Mouse (Mus musculus) MN1 (cell line): ENCODE results near the gene Cd209a.
"Not testable (repeated sequence)": the region's sequence is repeated elsewhere in the genome, so short reads cannot be mapped to it uniquely, and the experiment has no call there.

Source experiments
- DNase-seq: peaks from one replicate; pipeline ENCODE4 v3.0.0-alpha.2; 2016; ENCODE audit warnings: low spot score

The Cd209a gene

DNA sequence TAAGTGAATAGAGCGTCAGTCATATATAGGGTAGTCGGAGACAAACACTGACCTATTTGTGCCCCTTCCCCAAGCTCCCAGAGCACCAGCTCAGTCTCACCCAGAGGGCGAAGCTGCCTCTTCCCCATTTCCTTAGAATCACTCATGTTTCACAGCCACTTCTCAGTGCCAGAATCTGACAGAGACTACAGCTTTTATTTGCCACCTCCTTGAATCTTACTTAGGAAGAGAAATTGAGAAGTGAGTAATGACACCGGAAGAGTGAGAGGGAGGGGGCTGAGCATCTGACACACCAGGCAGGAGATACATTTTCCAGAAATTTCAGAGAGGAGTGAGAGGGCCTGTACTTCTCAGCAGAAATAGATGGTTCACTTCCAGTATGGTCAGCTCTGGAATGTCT lies at the start of gene Cd209a:
Gene Cd209a, minus strand, starts transcription at position 224 of the 400 bp plus-strand sequence.
- DNase-seq = no peak

DNA sequence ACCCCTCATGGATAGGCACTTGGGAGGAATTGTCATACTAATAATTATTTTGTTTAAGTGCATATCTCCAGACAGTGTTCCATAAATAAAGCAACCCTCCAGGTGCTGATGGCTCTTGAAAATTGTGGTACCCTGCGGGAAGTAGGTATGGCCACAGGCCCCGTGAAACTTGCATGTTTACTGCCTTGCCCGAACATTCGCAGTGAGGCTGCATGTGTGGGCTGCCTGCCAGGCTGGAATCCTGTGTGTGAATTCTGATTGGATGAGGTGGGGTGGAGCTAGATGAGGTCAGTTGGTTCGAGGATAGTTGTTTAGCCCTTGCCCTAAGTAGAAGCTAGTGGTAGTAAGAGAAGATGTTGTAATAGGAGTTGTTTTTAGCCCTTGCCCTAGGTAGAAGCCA lies 19.9 kb upstream of the Cd209a start:
- not testable (repeated sequence) for DNase-seq

DNA sequence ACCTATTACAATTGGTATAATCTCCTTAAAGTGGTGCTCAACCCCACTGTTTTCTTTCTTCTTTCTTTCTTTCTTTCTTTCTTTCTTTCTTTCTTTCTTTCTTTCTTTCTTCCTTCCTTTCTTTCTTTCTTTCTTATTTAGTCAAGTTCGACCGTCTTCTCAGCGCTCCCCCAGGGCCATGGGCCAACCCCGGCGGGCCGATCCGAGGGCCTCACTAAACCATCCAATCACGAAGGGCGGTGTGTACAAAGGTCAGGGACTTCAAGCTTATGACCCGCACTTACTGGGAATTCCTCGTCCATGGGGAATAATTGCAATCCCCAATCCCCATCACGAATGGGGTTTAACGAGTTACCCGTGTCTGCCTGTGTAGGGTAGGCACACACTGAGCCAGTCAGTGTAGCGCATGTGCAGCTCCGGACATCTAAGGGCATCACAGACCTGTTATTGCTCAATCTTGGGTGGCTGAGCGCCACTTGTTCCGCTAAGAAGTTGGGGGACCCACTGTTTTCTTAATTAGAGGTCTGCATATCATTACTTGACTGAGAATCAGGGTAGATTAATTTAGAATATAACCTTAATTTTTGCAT lies 5.6 kb upstream of the Cd209a start:
- DNase-seq = peak; percentile 83

DNA sequence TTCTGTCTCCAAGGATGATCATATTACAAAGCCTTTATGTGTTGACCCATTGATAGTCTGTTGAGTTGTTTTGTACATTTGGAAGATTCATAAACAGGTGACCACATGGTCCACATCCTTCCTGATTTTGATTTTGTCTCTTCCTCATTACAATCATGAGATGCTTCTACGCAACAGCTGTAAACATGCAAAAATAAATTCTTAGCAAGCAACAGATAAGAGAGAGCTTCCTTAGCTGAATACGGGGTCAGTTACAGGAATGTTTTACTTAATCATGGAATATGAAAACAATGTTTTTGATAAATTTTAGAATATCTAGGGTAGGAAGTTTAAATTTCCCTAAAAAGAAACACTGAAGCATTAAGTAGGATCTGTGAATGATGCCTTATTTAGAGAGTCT lies 11.8 kb downstream of the Cd209a start:
- DNase-seq = no peak

DNA sequence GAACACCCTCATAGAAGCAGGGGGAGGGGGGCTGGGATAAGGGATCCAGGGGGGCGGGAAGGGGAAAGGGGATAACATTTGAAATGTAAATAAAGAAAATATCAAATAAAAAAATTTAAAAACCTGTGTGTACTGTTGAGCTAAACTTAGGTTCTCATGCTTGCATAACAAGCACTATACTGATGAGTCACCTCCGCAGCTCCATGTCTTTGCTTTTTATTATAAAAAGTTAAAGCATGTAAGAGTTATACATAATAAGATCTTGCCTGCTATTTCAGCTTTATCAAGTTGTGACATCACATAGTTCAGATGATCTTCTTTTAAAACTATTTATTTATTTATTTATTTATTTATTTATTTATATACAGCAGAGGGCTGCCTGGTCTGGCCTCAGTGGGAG lies 13.2 kb downstream of the Cd209a start:
- DNase-seq = no peak

DNA sequence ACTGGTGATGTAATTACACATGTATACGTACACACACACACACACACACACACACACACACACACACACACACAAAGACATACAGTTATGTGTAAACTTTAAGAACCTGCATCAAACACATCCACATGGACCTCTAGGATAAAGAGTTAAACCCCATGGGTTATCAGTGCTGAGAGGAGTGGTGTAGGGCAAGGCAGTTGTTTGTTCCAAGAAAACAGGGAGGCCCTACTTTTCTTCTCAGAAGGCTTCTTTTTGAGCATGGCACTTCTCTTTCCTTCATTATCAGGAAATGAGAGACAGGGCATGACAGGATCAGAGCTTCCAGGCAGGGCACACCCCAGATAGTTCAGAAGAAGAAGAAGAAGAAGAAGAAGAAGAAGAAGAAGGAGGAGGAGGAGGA lies 14.7 kb downstream of the Cd209a start:
- no peak for DNase-seq

DNA sequence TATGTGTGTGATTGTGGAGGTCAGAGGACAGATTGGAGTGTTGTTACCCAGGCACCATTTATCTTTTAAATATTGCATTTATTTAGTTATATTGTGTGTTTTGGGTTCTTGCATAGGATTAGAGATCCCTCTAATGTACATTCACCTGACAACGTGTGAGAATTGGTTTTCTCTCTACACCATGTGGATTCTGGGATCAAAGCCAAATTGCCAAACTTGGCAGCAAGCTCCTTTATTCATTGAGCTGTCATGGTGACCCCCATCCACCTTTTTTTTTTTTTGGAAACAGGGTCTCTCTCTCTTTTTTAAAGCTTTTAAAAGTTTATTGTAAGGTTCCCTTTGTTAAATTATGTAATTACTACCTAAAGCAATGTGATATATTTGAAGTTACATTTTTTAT lies 27.7 kb downstream of the Cd209a start:
- DNase-seq = no peak

DNA sequence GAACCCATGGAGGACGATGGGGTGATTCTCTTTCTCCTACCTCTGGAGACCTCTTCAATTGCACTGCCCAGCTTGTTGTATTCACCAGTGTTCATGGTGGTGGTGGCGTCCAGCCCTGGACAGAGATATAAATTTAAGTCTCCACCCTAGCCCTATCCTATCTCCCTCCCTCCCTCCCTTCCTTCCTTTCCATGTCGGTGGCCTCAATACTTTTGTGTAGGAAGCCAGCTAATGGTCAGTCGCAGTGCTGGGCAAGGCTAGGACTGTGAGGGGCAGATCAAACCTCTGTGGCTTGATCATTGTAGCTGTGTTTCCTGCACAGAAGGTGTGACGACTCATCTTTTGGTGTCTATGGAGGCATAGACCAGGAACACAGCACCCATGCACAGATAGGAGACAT lies 28.2 kb downstream of the Cd209a start, which contains the start of gene Clec4g:
Gene Clec4g, minus strand, starts transcription at position 101 of the 400 bp plus-strand sequence.
- no peak for DNase-seq

DNA sequence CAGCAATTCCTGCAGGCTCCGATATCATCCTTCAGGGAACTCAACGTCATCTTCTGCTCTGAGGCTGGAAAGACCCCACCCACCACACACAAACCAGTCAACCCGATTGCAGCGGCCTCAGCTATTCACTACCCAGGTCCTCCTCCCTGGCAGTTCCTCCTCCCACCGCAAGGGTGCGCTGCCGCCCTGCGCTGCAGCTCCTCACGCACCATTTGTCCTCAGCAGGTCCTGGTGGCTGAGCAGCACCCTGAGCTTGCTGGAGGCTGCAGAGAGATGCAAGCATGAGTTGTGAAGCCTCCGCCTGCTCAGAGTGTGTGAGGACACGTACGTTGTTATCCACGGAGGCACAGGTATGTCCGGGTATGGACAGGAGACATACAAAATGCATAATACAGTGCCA lies 30.2 kb downstream of the Cd209a start:
- peak; percentile 28 for DNase-seq

DNA sequence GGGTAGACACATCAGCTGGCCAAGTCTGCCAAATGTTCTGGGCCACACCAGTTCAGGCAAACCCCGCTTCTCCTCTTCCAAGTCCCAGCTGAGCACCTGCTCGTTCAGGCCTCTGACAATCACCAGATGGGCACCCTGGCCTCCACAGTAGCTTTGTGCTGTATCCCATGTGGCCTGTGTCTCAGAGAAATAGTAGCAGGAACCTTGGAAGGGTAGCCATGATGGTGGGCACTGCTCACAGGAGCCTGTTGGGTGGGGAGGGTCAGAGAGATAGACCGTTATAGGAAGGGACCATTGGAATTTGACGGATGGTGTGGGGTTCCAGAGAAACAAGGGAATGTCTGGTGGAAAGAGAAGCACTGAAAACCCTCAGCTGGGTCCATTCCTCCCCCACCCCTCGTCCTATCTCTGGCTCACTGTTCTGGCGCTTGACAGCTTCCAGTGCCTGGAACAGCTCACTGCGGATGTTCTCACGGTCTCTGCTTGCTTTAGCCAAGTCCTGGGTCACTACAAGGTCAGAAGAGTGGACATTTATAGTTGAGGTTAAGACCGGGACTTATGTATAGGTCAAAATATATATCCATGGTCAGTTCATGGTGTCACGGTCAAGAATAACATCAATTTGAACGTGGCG lies 31.3 kb downstream of the Cd209a start:
- DNase-seq = no peak

DNA sequence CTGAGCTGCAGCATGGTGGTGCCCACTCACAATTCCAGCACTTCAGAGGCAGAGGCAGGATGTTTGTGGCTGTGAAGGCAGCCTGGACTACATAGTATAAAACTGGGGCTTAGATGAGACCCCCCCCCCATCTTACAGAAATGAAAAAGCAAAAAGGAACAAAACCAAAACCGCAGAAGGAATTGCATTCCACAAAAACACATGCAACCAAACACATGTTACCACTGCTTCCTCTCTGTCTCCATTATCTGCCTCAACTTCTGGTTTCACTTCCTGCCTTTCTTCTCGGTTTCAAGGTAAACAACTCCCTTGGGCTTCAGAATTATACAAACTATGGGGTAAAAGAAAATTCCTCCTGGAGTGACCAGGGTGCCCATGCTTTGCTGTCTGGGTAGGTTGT lies 37.1 kb downstream of the Cd209a start:
- no peak for DNase-seq

DNA sequence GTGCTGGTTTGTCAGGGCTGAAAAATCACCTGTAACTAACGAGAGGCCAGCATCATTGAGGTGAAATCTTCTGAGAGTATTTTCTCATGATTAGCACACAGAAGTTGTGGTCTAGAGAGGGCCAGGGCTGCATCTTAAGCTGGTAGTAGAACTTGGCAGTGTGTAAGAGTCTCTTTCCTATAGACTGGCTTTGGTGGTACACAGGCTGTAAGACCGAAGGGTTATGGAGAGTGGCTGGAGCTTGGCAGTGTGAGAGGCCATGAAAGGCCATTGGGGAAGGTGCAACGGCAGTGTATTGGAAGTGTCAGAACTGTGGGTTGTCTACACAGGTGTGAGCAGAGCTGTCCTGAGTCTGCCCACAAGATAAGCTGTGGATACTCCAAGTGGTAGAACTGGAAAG lies 38.5 kb downstream of the Cd209a start:
- no peak for DNase-seq

DNA sequence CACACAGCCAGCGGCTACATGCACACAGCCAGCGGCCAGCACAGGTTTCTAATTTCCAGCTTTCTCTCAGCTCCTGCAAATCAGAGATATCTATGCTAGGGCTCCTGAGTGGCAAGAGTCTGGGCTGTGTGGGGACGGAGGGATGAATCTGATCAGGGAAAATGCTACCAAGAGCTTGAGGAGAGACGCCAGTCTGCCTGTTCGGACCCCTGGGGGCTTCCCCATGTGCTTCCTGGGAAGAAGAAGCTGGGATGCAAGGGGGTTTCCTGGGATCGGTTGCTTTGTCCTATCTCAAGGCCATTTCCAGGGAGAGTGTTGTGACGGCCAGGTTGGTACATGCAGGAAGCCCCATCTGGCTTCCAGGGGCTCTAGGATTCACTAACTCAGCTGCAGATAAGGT lies 41.2 kb downstream of the Cd209a start:
- DNase-seq = no peak

DNA sequence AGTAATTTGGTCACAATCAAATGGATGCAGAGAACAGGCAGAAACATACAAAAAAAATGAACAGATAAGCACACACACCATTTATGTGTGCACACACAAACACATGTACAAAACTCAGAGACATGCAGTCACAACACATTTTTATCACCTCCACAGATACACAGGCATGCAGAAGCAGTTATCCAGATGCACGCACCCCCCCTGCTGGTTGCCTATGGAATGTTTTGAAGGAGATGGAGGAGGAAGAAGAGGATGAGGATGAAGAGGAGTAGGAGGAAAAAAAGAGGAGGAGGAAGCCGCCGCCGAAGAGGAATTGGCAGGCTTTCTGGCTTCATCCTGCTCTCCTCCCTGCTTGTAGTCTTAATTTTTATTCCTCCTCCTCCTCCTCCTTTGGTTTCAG lies 43.1 kb downstream of the Cd209a start:
- no peak for DNase-seq

DNA sequence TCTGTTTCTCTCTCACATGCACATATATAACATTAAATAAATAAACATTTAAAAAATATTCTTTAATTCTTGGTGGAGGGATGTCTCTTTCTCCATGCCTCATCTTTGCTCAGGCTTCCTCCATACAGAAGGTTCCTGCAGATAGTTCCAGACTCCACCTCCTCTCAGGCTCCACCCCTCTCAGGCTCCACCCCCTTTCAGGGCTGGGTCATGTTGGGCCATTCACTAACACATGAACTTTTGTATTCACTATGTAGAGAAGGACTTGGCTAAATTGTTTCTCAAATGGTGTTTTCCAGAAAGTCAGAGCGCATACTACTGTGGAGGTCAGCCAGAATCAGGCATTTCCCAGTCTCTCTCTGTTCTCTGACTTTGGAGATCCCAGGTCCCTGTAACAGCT lies 47.3 kb downstream of the Cd209a start:
- no peak for DNase-seq

DNA sequence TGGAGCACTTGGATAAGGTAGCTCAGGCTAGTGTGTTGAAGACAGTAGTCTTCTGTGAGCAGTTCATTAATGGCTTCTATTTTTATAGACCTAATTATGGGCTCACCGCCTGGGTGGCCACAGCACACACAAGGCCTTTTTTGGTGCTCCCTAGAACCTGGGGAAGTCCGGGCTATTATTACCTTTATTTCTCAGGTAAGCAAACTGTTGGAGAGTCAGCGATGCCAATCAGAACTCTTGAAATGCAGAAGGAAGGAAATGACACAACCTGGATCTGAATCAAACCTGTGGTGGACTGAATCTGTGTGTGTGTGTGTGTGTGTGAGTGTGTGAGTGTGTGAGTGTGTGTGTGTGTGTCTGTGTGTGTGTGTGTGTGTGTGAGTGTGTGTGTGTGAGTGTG lies 54.7 kb downstream of the Cd209a start, which contains the start of gene Fcer2a:
Gene Fcer2a, minus strand, starts transcription at position 55 of the 400 bp plus-strand sequence.
- DNase-seq = no peak
